Mouse (Mus musculus): ENCODE data around the gene Sema7a. TPM values are rescaled to one million over a fixed set of nuclear protein-coding genes. Genes with fewer than 3 reads are reported as not detected.

Sema7a gene
- polyA plus RNA-seq, 1 experiment, result 147 TPM

- 0 out of 2 replicates have a peak overlapping the region, but pooled peaks have one; percentile 7 for H3K4me3 ChIP-seq (ENCODE audit: insufficient read depth, low read length)
Measured at GRCm38 (mm10) chr9:57945771-57946616, 6.1 kb downstream of the Sema7a start.

GRCm38 (mm10) chr9:57947381-57948030 is 7.6 kb downstream of the Sema7a start:
- H3K4me1 ChIP-seq (ENCODE audit: control insufficient read depth, insufficient read depth, low read length), result peaks cover 29% of the 10 kb centered on the region
- H3K27ac ChIP-seq (ENCODE audit: insufficient read depth, low read length), result peak overlapping the region; percentile 60
- TF ChIP-seq POLR2A (IDR thresholded peaks at IDR 0.05; ENCODE audit: extremely low read depth, insufficient read depth, low read length), result no peak
- TF ChIP-seq CTCF (IDR thresholded peaks at IDR 0.05; ENCODE audit: extremely low read depth, insufficient read depth, low read length), result no peak
- H3K4me3 ChIP-seq (ENCODE audit: insufficient read depth, low read length), result no peak overlapping the region

More at GRCm38 (mm10) chr9:57945771-57946616, 6.1 kb downstream of the Sema7a start:
- no peak for TF ChIP-seq POLR2A (IDR thresholded peaks at IDR 0.05; ENCODE audit: extremely low read depth, insufficient read depth, low read length)
- H3K27ac ChIP-seq (ENCODE audit: insufficient read depth, low read length), result peak overlapping the region; percentile 60
- peaks cover 29% of the 10 kb centered on the region for H3K4me1 ChIP-seq (ENCODE audit: control insufficient read depth, insufficient read depth, low read length)

GRCm38 (mm10) chr9:57948333-57948931 is 8.5 kb downstream of the Sema7a start:
- peak overlapping the region; percentile 33 for H3K27ac ChIP-seq (ENCODE audit: insufficient read depth, low read length)

GRCm38 (mm10) chr9:57949102-57949704 is 9.3 kb downstream of the Sema7a start:
- Histone ChIP-seq H3K27ac (ENCODE audit: insufficient read depth, low read length) (peak overlapping the region; percentile 91), H3K4me1 (ENCODE audit: control insufficient read depth, insufficient read depth, low read length) (peaks cover 37% of the 10 kb centered on the region), H3K4me3 (ENCODE audit: insufficient read depth, low read length) (no peak overlapping the region)
- TF ChIP-seq CTCF (IDR thresholded peaks at IDR 0.05; ENCODE audit: extremely low read depth, insufficient read depth, low read length) (no peak), POLR2A (IDR thresholded peaks at IDR 0.05; ENCODE audit: extremely low read depth, insufficient read depth, low read length) (no peak)

More at GRCm38 (mm10) chr9:57948333-57948931, 8.5 kb downstream of the Sema7a start:
- no peak overlapping the region for H3K4me3 ChIP-seq (ENCODE audit: insufficient read depth, low read length)
- H3K4me1 ChIP-seq (ENCODE audit: control insufficient read depth, insufficient read depth, low read length), result peaks cover 33% of the 10 kb centered on the region
- TF ChIP-seq CTCF (IDR thresholded peaks at IDR 0.05; ENCODE audit: extremely low read depth, insufficient read depth, low read length) (no peak), POLR2A (IDR thresholded peaks at IDR 0.05; ENCODE audit: extremely low read depth, insufficient read depth, low read length) (no peak)

GRCm38 (mm10) chr9:57949879-57950278 is 10.0 kb downstream of the Sema7a start:
- Histone ChIP-seq H3K27ac (ENCODE audit: insufficient read depth, low read length) (peak overlapping the region; percentile 91), H3K4me3 (ENCODE audit: insufficient read depth, low read length) (0 out of 2 replicates have a peak overlapping the region, but pooled peaks have one; percentile 7), H3K4me1 (ENCODE audit: control insufficient read depth, insufficient read depth, low read length) (peaks cover 34% of the 10 kb centered on the region)
- TF ChIP-seq CTCF (IDR thresholded peaks at IDR 0.05; ENCODE audit: extremely low read depth, insufficient read depth, low read length) (no peak), POLR2A (IDR thresholded peaks at IDR 0.05; ENCODE audit: extremely low read depth, insufficient read depth, low read length) (no peak)

GRCm38 (mm10) chr9:57950519-57950918 is 10.6 kb downstream of the Sema7a start:
- peak overlapping the region; percentile 7; the same call in 1 of the 2 replicates for H3K4me3 ChIP-seq (ENCODE audit: insufficient read depth, low read length)
- H3K4me1 ChIP-seq (ENCODE audit: control insufficient read depth, insufficient read depth, low read length), result peaks cover 32% of the 10 kb centered on the region
- H3K27ac ChIP-seq (ENCODE audit: insufficient read depth, low read length), result peak overlapping the region; percentile 91
- TF ChIP-seq CTCF (IDR thresholded peaks at IDR 0.05; ENCODE audit: extremely low read depth, insufficient read depth, low read length) (no peak), POLR2A (IDR thresholded peaks at IDR 0.05; ENCODE audit: extremely low read depth, insufficient read depth, low read length) (no peak)

GRCm38 (mm10) chr9:57951993-57952392 is 12.1 kb downstream of the Sema7a start:
- peaks cover 25% of the 10 kb centered on the region; the same call in 1 of the 2 replicates for H3K4me1 ChIP-seq (ENCODE audit: control insufficient read depth, insufficient read depth, low read length)
- TF ChIP-seq POLR2A (IDR thresholded peaks at IDR 0.05; ENCODE audit: extremely low read depth, insufficient read depth, low read length) (no peak), CTCF (IDR thresholded peaks at IDR 0.05; ENCODE audit: extremely low read depth, insufficient read depth, low read length) (no peak)
- H3K4me3 ChIP-seq (ENCODE audit: insufficient read depth, low read length), result no peak overlapping the region
- peak overlapping the region; percentile 91 for H3K27ac ChIP-seq (ENCODE audit: insufficient read depth, low read length)

- no peak overlapping the region for H3K4me3 ChIP-seq (ENCODE audit: insufficient read depth, low read length)
- TF ChIP-seq POLR2A (IDR thresholded peaks at IDR 0.05; ENCODE audit: extremely low read depth, insufficient read depth, low read length) (no peak), CTCF (IDR thresholded peaks at IDR 0.05; ENCODE audit: extremely low read depth, insufficient read depth, low read length) (no peak)
- H3K4me1 ChIP-seq (ENCODE audit: control insufficient read depth, insufficient read depth, low read length), result peaks cover 15% of the 10 kb centered on the region; the same call in 1 of the 2 replicates
- H3K27ac ChIP-seq (ENCODE audit: insufficient read depth, low read length), result peak overlapping the region; percentile 51; the same call in 1 of the 2 replicates
Measured at GRCm38 (mm10) chr9:57954962-57955744, 15.2 kb downstream of the Sema7a start.
